Mouse (Mus musculus): ENCODE results near the gene Ppp1r9b.

Ppp1r9b gene

DNA sequence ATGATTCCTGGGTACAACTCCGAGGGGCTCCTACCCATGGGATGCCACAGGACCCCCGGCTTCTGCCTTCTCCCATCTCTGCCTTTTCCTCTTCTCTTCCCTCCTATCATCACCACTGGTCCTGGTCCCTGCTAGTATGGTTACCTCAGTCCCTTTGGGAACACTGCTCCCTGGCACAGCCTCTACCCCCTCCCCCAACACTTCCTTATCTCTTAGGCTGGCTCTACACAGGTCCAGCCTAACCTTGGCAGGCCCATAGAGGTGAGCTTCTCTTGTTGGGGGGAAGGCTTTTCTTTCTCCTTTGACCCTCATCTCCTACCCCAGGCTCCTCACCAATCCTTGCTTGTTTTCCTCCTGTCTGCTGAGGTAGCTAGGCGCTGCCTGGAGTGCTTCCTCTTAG lies 24.6 kb downstream of the Ppp1r9b start:
- no peak for DNase-seq (ENCODE audit: low read depth in 2 of 2, low spot score in 2 of 2)

GRCm38 (mm10) chr11:95022237-95022992 lies 31.6 kb downstream of the Ppp1r9b start:
- DNase-seq (ENCODE audit: low read depth in 2 of 2, low spot score in 2 of 2): no peak

- no peak for DNase-seq (ENCODE audit: low read depth in 2 of 2, low spot score in 2 of 2)
Observed at GRCm38 (mm10) chr11:95023481-95023880, 32.6 kb downstream of the Ppp1r9b start.

GRCm38 (mm10) chr11:95024439-95025184 lies 33.8 kb downstream of the Ppp1r9b start:
- DNase-seq (ENCODE audit: low read depth in 2 of 2, low spot score in 2 of 2): no peak

DNA sequence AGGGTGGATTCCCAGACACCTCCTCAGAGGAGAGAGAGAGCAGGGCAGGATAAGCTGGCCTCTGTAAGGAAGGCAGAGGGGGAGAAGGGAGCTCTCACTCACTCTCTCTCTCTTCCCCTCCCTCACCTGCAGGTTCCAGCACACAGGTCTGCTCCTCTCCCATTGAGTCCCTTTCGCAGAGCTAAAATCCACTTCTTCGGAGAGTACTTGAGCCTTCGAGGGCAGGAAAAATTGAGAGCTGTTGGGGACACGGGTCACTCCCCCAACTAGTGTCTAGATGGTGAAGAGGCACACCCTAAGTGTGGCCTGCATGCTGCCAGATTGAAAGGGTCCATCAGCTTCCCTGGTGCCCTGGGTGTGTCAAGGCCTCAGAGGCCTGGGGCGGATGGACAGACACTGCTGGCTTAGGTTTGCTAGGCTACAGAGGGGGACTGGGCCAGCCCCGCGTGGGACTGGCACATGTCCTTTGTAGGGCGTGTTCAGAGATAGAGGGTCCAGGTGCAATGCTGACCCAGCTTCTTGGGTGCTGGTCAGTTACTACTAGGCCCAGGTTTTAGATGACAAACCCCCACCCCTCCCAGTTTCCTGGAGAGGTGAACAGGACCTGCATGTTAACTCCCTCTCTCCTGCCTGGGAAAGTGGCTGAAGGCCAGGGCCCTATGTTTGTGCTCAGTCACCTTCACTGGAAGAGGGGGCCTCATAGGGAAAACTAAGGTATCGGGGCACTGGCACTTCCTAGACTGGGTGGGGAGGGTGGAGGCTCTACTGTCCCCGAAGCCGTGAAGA lies 34.6 kb downstream of the Ppp1r9b start:
- no peak for DNase-seq (ENCODE audit: low read depth in 2 of 2, low spot score in 2 of 2)

- DNase-seq (ENCODE audit: low read depth in 2 of 2, low spot score in 2 of 2): no peak
Observed at GRCm38 (mm10) chr11:95026090-95026542, 35.3 kb downstream of the Ppp1r9b start.

DNA sequence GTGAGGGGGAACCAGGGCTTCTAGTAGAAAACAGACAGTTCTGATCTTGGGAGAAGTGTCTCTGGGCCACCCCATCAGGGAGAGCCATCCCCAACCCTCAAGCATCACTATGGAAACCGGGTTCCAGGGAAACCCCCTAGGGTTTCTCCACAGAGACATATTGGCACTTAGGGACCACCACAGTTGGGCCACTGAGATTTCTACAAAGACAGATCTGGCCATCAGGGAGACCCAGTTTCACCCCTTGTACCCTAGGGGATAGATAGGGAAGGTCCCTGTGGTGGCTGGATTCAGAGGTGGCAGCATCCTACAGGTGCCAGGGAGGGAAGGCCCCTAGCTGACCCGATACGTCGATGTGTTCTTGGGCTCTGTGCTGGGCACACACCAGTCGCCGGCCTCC lies 36.0 kb downstream of the Ppp1r9b start:
- DNase-seq (ENCODE audit: low read depth in 2 of 2, low spot score in 2 of 2): no peak

DNA sequence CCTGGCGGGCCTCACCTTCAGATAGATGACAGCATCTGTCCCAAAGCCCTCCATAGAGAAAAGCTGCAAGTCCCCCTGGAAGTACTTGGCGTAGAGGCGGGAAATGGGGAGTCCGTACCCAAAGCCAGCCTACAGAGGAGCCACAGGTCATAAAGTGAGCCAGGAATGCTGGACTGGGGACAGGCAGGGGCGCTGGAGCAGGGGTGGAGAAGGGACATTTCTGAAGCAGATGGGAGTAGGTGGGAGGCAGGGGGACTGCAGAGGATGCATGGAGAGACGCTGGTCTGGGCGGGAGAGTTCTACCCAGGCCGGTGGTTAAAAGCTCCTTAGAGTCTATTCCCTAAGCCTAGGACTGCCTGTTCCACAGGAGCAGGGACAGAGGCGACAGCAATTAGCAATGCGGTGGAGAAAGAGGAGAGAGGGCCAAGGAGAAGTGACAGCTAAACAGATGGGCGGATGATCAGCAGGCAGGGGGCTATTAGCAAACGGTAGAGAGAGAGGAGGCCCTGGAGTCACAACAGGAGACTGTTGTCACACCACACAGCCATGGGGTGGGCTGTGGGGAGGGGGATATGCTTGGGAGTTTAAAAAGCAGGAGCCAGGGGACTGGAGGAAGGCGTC lies 37.1 kb downstream of the Ppp1r9b start:
- DNase-seq (ENCODE audit: low read depth in 2 of 2, low spot score in 2 of 2): no peak

DNA sequence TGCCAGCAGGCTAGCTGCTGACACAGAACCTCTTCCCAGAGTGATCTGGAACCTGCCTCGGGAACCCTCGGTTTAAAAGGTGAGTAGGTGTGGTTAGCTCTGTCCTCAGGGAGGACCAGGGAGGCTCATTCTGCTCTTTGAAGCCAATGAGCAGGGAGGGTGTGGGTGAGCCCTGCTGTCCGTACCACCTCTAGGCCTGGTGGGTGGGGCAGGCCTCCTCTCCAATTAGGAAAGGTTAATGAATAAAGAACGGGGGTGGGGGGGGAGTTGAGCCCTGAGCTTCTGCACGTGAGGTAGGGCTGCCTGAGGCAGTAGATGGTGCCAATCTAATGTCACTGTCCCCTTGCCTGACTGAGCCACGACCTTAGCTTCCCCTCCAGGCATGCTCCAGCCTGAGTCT lies 42.1 kb downstream of the Ppp1r9b start:
- no peak for DNase-seq (ENCODE audit: low read depth in 2 of 2, low spot score in 2 of 2)

GRCm38 (mm10) chr11:95033617-95034016 lies 42.8 kb downstream of the Ppp1r9b start:
- no peak for DNase-seq (ENCODE audit: low read depth in 2 of 2, low spot score in 2 of 2)

- DNase-seq (ENCODE audit: low read depth in 2 of 2, low spot score in 2 of 2): no peak
Observed at GRCm38 (mm10) chr11:95034902-95035301, 44.1 kb downstream of the Ppp1r9b start.

- DNase-seq (ENCODE audit: low read depth in 2 of 2, low spot score in 2 of 2): no peak
Observed at GRCm38 (mm10) chr11:95036521-95036920, 45.7 kb downstream of the Ppp1r9b start.

DNA sequence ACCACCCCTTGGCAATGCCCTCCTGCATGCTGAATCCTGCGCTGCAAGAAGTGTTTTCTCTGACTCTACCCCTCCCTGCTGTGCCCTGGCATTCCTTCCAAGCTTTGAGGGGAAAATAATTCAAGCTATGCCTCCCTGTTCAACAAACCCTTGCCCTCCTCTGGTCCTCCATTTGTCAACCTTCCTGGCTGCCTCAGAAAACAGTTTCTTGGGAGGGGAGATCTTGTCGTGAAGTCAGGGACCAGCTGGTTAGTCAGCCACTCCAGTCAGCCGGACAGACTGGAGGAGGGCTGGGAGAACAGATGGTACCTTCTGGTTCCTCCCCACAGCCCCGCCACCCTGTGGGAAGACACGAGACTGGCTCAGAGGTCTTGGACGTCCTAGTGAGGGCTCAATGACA lies 46.5 kb downstream of the Ppp1r9b start:
- DNase-seq (ENCODE audit: low read depth in 2 of 2, low spot score in 2 of 2): no peak

DNA sequence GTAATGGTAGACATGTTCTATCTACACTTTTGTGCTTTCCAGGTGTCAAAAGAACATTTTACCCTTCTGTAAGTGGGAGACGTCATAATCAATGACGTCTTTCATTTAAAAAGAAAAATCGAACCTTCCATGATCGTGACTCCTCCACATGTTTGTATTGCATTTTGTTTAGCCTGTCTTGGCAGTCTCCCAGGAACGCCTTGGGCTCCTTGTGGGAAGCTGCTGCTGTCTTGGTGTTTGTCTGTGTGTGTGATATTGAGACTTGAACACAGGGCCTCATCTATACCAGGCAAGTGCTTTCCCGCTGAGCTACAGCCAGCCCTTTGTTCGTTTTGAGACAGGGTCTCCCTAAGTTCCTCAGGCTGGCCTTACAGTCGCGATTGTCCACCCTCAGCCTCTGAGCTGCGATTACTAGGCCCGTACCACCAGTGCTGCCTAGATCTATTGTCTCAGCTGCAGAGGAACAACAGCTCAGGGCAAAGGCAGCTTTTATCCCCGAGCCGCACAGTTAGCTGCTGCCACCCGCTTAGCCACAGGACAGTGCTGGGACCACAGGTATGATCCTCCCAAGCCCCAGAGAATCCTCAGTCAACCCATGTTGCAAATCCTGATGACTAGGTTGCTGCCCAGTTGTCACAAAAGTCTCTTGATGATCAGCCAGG lies 47.5 kb downstream of the Ppp1r9b start:
- no peak for DNase-seq (ENCODE audit: low read depth in 2 of 2, low spot score in 2 of 2)

GRCm38 (mm10) chr11:95038818-95039655 lies 48.2 kb downstream of the Ppp1r9b start:
- DNase-seq (ENCODE audit: low read depth in 2 of 2, low spot score in 2 of 2): no peak

DNA sequence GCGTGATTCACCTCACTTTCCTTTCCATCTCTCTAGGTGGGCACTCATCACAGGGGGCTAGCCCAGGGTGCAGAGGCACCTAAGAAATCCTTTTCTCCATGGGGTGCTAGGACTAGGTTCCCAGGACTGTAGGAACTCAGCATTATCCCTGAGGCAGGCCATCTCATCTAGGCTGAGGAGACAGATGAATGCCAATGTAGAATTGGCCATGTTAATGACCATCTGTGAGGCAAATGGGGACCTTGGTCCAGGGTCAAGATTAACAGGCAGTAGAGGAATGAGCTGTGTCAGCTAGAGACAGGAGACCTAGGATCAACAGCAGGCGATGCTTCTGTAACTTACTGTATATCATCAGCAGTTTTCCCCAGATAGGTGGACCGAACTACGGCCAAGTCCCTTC lies 48.9 kb downstream of the Ppp1r9b start:
- no peak for DNase-seq (ENCODE audit: low read depth in 2 of 2, low spot score in 2 of 2)

GRCm38 (mm10) chr11:95040491-95041138 lies 49.8 kb downstream of the Ppp1r9b start:
- no peak for DNase-seq (ENCODE audit: low read depth in 2 of 2, low spot score in 2 of 2)

- peak; percentile 88 for DNase-seq (ENCODE audit: low read depth in 2 of 2, low spot score in 2 of 2)
Observed at GRCm38 (mm10) chr11:95041139-95041609, 50.3 kb downstream of the Ppp1r9b start, which contains the start of gene Pdk2. Pdk2 (minus strand) TSS chr11:95041354.

DNA sequence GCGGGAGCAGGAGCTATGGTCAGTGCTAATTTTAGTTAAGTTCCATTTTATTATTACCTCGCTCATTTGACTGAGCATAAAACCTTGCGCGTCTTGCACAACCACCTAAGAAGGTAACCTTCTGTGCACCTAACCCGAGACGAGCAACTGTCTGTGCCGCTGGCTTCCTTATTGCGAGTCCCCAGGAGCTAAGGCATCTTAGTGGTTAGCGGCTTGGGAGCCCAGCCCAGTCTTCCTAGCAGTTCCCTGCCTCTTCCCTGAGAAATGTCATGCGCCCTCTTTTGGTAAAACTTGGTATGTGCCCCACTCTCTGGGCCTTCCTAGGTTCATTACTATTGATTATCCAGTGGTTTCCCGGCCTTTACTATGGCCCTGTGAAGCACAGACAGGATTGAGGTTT lies 51.3 kb downstream of the Ppp1r9b start:
- peak; percentile 35 to 65 for DNase-seq (ENCODE audit: low read depth in 2 of 2, low spot score in 2 of 2)

All from CD8-positive naive resting alpha-beta T cell, adult 2 months (primary cell).